Mouse (Mus musculus): ENCODE results near the gene Plod3. TPM values are rescaled to one million over a fixed set of nuclear protein-coding genes. Genes with fewer than 3 reads are reported as not detected.

Plod3 gene
- polyA plus RNA-seq, 1 experiment from 2014 or later = 44.4 TPM

DNA sequence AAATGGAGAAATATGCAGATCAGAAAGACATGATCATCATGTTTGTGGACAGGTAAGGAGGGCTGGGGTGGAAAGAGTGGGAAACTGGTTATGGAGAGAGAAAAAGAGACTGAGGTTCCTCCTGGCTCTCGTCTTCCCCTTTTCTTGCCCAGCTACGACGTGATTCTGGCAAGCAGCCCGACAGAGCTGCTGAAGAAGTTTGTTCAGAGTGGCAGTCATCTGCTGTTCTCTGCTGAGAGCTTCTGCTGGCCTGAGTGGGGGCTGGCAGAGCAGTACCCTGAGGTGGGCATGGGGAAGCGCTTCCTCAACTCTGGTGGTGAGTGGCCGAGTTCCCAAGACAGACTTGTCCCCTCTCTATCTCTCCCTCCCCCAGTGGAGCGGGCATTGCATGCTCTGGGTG, 1.6 kb downstream of the Plod3 start:
- Histone ChIP-seq H3K9ac (ENCODE audit: low read depth, low read length) (peak overlapping the region; percentile 97; the same call in 1 of the 2 replicates), H3K27me3 (replicated peaks; ENCODE audit: control insufficient read depth, insufficient read depth, low read length) (no peaks in the 10 kb centered on the region), H3K27ac (ENCODE audit: low read length) (no peak overlapping the region), H3K4me2 (ENCODE audit: low read depth, low read length) (peak overlapping the region; percentile 88), H3K36me3 (ENCODE audit: control insufficient read depth, insufficient read depth, low read length) (peaks cover 17% of the 10 kb centered on the region), H3K9me3 (ENCODE audit: control insufficient read depth, low read length) (no peaks in the 10 kb centered on the region), H3K4me1 (ENCODE audit: control insufficient read depth, insufficient read depth, low read length) (peaks cover 14% of the 10 kb centered on the region), H3K4me3 (ENCODE audit: low read length) (peak overlapping the region; percentile 94; the same call in 1 of the 2 replicates)
- 53% methylated on average over 7 of the region's 7 CpGs for WGBS
- no peak for ATAC-seq

DNA sequence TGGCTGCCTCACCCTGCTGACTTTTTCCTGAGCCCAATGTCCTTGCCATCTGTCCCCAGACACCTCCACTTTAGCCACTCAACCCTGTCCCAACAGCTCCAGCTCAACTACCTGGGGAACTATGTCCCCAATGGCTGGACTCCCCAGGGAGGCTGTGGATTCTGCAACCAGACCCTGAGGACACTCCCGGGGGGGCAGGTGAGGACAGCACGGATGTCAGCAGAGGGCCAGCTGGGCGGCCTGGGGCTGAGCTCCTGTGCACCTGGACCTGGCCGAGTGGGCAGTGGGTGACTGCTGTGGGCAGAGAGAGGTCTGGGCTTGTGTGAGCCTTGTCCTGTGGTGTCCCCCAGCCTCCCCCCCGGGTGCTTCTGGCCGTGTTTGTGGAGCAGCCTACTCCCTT, 3.0 kb downstream of the Plod3 start:
- no peak overlapping the region for H3K9ac ChIP-seq (ENCODE audit: low read depth, low read length)
- H3K4me1 ChIP-seq (ENCODE audit: control insufficient read depth, insufficient read depth, low read length) = peaks cover 14% of the 10 kb centered on the region
- no peak overlapping the region for H3K27ac ChIP-seq (ENCODE audit: low read length)
- H3K27me3 ChIP-seq (replicated peaks; ENCODE audit: control insufficient read depth, insufficient read depth, low read length) = no peaks in the 10 kb centered on the region
- peaks cover 26% of the 10 kb centered on the region; the same call in 1 of the 2 replicates for H3K36me3 ChIP-seq (ENCODE audit: control insufficient read depth, insufficient read depth, low read length)
- no peaks in the 10 kb centered on the region for H3K9me3 ChIP-seq (ENCODE audit: control insufficient read depth, low read length)
- H3K4me3 ChIP-seq (ENCODE audit: low read length) = no peak overlapping the region
- H3K4me2 ChIP-seq (ENCODE audit: low read depth, low read length) = no peak overlapping the region
- WGBS = 88% methylated on average over 6 of the region's 6 CpGs
- no peak for ATAC-seq

DNA sequence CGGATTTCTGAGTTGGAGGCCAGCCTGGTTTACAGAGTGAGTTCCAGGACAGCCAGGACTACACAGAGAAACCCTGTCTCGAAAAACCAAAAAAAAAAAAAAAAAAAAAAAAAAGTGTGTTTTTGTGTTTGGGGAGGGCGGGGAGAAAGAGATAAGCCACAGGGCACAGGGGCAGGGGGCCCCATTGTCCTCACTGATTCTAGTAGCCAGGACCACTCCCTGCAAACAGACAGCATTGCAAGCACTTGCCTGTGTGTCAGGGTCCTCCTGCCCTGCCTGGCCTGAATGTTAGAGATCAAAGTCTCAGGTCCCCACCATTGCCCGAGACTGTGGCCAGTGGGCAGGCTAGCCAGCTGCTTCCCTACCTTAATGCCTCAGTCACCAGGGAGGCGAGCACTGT, 12.6 kb downstream of the Plod3 start:
- 60% methylated on average over 4 of the region's 5 CpGs for WGBS
- H3K9ac ChIP-seq (ENCODE audit: low read depth, low read length) = no peak overlapping the region
- no peak for ATAC-seq
- no peaks in the 10 kb centered on the region for H3K9me3 ChIP-seq (ENCODE audit: control insufficient read depth, low read length)
- H3K36me3 ChIP-seq (ENCODE audit: control insufficient read depth, insufficient read depth, low read length) = 0 out of 2 replicates have a peak, but pooled peaks cover 3% of the 10 kb centered on the region
- no peak overlapping the region for H3K27ac ChIP-seq (ENCODE audit: low read length)
- H3K4me1 ChIP-seq (ENCODE audit: control insufficient read depth, insufficient read depth, low read length) = no peaks in the 10 kb centered on the region
- H3K4me3 ChIP-seq (ENCODE audit: low read length) = no peak overlapping the region
- no peak overlapping the region for H3K4me2 ChIP-seq (ENCODE audit: low read depth, low read length)
- no peaks in the 10 kb centered on the region for H3K27me3 ChIP-seq (replicated peaks; ENCODE audit: control insufficient read depth, insufficient read depth, low read length)

DNA sequence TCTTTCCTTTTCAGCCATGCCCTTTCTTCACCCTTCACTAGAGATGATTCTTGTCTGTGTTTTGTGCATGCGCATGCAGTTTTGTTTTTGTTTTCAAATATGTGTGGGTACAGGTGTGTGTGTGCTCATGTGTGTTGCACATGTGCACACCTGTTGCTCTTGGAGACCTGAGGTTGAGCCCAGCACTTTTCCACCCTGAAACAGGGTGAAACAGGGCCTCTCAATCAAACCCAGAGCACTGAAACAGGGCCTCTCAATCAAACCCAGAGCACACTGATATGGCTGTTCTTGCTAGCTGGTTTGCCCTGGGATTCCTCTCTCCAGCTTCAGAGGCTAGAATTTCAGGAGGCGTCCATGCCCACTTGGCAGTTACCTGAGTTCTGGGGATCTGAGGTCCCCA, 13.8 kb downstream of the Plod3 start:
- no peak for ATAC-seq
- no peak overlapping the region for H3K9ac ChIP-seq (ENCODE audit: low read depth, low read length)

DNA sequence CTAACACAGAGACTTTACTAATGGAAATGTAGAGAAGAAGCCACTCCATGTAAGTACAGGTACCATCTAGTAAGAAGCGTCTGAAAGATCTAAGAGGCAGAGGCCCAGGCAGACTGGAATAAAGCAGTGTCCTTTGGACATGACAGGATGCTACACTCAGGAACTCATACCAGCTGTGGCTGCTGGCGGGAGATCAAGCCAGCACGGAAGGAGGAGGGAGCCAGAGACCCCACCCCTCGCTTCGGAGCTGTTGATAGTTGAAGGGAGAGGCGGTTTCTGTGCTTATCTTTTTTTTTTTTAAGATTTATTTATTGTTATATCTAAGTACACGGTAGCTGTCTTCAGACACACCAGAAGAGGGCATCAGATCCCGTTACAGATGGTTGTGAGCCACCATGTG, 20.5 kb downstream of the Plod3 start:
- WGBS = 30% methylated on average over 8 of the region's 8 CpGs
- Histone ChIP-seq H3K27me3 (replicated peaks; ENCODE audit: control insufficient read depth, insufficient read depth, low read length) (no peaks in the 10 kb centered on the region), H3K9me3 (ENCODE audit: control insufficient read depth, low read length) (no peaks in the 10 kb centered on the region), H3K4me1 (ENCODE audit: control insufficient read depth, insufficient read depth, low read length) (0 out of 2 replicates have a peak, but pooled peaks cover 3% of the 10 kb centered on the region), H3K4me2 (ENCODE audit: low read depth, low read length) (no peak overlapping the region), H3K4me3 (ENCODE audit: low read length) (no peak overlapping the region), H3K27ac (ENCODE audit: low read length) (no peak overlapping the region), H3K36me3 (ENCODE audit: control insufficient read depth, insufficient read depth, low read length) (no peaks in the 10 kb centered on the region), H3K9ac (ENCODE audit: low read depth, low read length) (no peak overlapping the region)
- no peak for ATAC-seq

More for the DNA sequence above, 13.8 kb downstream of the Plod3 start:
- H3K27me3 ChIP-seq (replicated peaks; ENCODE audit: control insufficient read depth, insufficient read depth, low read length) = no peaks in the 10 kb centered on the region
- no peak overlapping the region for H3K4me3 ChIP-seq (ENCODE audit: low read length)
- no peak overlapping the region for H3K27ac ChIP-seq (ENCODE audit: low read length)
- H3K9me3 ChIP-seq (ENCODE audit: control insufficient read depth, low read length) = no peaks in the 10 kb centered on the region
- H3K4me1 ChIP-seq (ENCODE audit: control insufficient read depth, insufficient read depth, low read length) = no peaks in the 10 kb centered on the region
- WGBS = 78% methylated on average over 2 of the region's 2 CpGs
- no peak overlapping the region for H3K4me2 ChIP-seq (ENCODE audit: low read depth, low read length)
- no peaks in the 10 kb centered on the region for H3K36me3 ChIP-seq (ENCODE audit: control insufficient read depth, insufficient read depth, low read length)

DNA sequence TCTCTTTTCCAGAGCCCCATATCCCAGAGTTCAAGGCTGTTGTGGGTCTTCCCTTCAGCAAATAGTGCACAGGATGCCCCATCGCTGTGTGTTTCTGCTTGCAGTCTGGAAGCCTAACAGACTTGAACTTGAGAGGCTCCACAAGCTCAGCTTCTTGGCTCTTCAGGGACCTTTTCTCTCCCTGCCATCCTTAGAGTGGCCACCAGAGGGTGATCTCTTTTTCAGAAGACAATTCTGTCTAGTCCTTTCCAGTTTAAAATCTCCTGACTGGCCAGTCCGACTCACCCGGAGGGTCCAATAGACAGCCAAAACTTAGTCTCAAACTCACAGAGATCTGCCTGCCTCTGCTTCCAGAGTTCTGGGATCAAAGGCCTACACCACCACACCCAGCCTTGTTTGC, 23.2 kb downstream of the Plod3 start:
- WGBS = 27% methylated on average over 3 of the region's 3 CpGs
- Histone ChIP-seq H3K4me2 (ENCODE audit: low read depth, low read length) (no peak overlapping the region), H3K4me3 (ENCODE audit: low read length) (no peak overlapping the region), H3K9ac (ENCODE audit: low read depth, low read length) (no peak overlapping the region), H3K27ac (ENCODE audit: low read length) (no peak overlapping the region), H3K9me3 (ENCODE audit: control insufficient read depth, low read length) (no peaks in the 10 kb centered on the region), H3K27me3 (replicated peaks; ENCODE audit: control insufficient read depth, insufficient read depth, low read length) (no peaks in the 10 kb centered on the region), H3K36me3 (ENCODE audit: control insufficient read depth, insufficient read depth, low read length) (no peaks in the 10 kb centered on the region), H3K4me1 (ENCODE audit: control insufficient read depth, insufficient read depth, low read length) (0 out of 2 replicates have a peak, but pooled peaks cover 3% of the 10 kb centered on the region)
- no peak for ATAC-seq

DNA sequence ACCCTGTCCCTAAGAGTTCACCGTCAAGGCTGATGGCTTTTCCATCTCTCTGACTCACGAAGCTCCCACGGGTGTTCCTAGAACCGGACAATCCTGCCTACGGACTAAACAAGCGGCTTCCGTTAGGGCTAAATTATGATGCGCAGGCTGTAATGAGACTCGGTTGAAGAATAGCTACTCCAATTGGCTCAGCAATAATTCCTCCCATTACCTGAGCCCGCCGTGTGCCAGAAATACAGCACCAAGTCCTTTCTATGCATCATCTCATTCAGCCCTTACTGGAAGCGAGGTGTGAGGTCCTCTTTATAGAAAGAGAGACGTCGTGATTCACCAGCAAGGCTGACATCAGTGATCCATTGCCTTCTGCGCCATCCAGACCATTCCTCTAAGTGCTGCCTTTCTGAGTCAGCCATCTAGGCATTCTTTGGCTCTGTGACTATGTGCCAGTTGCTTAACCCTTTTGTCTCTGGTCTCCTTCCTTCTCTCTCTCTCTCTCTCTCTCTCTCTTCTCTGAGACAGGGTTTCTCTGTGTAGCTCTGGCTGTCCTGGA, 25.7 kb downstream of the Plod3 start:
- Histone ChIP-seq H3K27ac (ENCODE audit: low read length) (no peak overlapping the region), H3K9me3 (ENCODE audit: control insufficient read depth, low read length) (no peaks in the 10 kb centered on the region), H3K4me3 (ENCODE audit: low read length) (no peak overlapping the region), H3K9ac (ENCODE audit: low read depth, low read length) (no peak overlapping the region), H3K4me2 (ENCODE audit: low read depth, low read length) (no peak overlapping the region), H3K27me3 (replicated peaks; ENCODE audit: control insufficient read depth, insufficient read depth, low read length) (no peaks in the 10 kb centered on the region), H3K36me3 (ENCODE audit: control insufficient read depth, insufficient read depth, low read length) (no peaks in the 10 kb centered on the region), H3K4me1 (ENCODE audit: control insufficient read depth, insufficient read depth, low read length) (no peaks in the 10 kb centered on the region)
- ATAC-seq = no peak
- WGBS = 70% methylated on average over 15 of the region's 15 CpGs

DNA sequence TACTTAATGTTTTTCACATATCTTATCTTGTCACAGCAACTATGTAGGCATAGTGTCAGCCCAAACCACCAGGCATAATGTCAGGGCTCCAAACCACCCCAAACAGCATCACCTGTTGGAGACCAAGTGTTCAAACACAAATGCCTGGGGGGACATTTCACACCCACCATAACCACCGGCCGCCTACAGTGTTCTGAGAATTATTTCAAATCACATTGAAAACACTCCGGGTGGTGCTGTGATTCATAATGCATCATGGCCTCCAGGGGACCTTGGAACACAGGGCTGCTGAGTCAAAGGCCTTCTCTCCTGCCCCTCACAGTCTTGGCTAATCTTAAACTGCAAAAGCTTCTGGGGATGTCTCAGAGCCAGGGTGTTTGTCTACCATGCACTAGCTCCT, 29.1 kb downstream of the Plod3 start:
- no peak for ATAC-seq
- H3K4me2 ChIP-seq (ENCODE audit: low read depth, low read length) = no peak overlapping the region
- WGBS = 88% methylated on average over 3 of the region's 3 CpGs

DNA sequence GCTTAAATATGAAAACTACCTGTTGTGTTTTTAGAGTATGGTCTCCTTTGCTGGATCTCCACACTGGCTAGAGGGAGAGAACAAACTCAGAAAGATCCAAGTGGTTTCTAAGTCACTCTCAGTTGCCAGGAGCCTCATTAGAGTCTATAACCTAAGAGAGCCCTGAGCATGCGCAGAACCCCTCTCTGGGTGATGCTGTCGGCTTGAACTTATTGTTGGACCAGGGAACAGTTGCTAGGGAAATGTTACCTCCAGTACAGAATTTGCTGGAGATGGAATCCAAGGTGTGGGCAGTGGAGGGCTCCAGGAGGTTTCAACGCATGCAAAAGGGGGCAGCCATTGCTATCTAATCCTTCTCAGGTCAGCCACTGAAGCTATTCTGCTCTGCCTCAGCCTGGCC, 37.5 kb downstream of the Plod3 start:
- Histone ChIP-seq H3K27me3 (replicated peaks; ENCODE audit: control insufficient read depth, insufficient read depth, low read length) (peaks cover 41% of the 10 kb centered on the region), H3K4me2 (ENCODE audit: low read depth, low read length) (no peak overlapping the region), H3K9ac (ENCODE audit: low read depth, low read length) (no peak overlapping the region), H3K4me1 (ENCODE audit: control insufficient read depth, insufficient read depth, low read length) (peaks cover 3% of the 10 kb centered on the region), H3K4me3 (ENCODE audit: low read length) (no peak overlapping the region), H3K27ac (ENCODE audit: low read length) (no peak overlapping the region), H3K36me3 (ENCODE audit: control insufficient read depth, insufficient read depth, low read length) (no peaks in the 10 kb centered on the region), H3K9me3 (ENCODE audit: control insufficient read depth, low read length) (no peaks in the 10 kb centered on the region)
- ATAC-seq = no peak
- WGBS = 46% methylated on average over 3 of the region's 3 CpGs

More for the DNA sequence above, 29.1 kb downstream of the Plod3 start:
- Histone ChIP-seq H3K4me3 (ENCODE audit: low read length) (no peak overlapping the region), H3K9ac (ENCODE audit: low read depth, low read length) (no peak overlapping the region), H3K4me1 (ENCODE audit: control insufficient read depth, insufficient read depth, low read length) (no peaks in the 10 kb centered on the region), H3K27ac (ENCODE audit: low read length) (no peak overlapping the region), H3K36me3 (ENCODE audit: control insufficient read depth, insufficient read depth, low read length) (no peaks in the 10 kb centered on the region), H3K27me3 (replicated peaks; ENCODE audit: control insufficient read depth, insufficient read depth, low read length) (no peaks in the 10 kb centered on the region), H3K9me3 (ENCODE audit: control insufficient read depth, low read length) (no peaks in the 10 kb centered on the region)

DNA sequence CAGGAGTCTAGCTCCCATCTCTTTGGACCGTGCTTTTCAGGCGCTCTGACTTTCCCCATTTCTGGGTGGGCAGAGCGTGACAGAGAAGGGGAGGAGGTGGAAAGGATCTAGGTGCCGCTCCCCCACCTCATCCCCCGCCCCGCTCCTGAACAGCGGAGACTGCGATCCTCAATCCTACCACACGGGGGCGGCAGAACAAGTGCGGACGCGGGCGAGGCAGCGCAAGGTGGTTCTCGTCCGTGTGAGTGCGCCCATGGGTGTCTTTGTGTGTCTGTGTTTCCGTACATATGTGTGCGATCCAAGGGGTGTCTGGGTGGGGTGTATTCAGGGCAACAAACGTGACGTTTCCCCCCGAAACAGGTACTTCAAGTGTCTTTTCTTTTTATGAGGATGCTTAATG, 38.3 kb downstream of the Plod3 start:
- ATAC-seq = no peak
- Histone ChIP-seq H3K4me1 (ENCODE audit: control insufficient read depth, insufficient read depth, low read length) (peaks cover 8% of the 10 kb centered on the region), H3K9ac (ENCODE audit: low read depth, low read length) (no peak overlapping the region), H3K27me3 (replicated peaks; ENCODE audit: control insufficient read depth, insufficient read depth, low read length) (peaks cover 47% of the 10 kb centered on the region), H3K27ac (ENCODE audit: low read length) (no peak overlapping the region), H3K4me2 (ENCODE audit: low read depth, low read length) (no peak overlapping the region), H3K9me3 (ENCODE audit: control insufficient read depth, low read length) (no peaks in the 10 kb centered on the region), H3K36me3 (ENCODE audit: control insufficient read depth, insufficient read depth, low read length) (no peaks in the 10 kb centered on the region), H3K4me3 (ENCODE audit: low read length) (no peak overlapping the region)
- under 1% methylated on average over 23 of the region's 23 CpGs for WGBS

Measured in intestine, embryonic 16.5 days (tissue).